Mouse (Mus musculus): ENCODE data around the gene Ntan1.

DNA sequence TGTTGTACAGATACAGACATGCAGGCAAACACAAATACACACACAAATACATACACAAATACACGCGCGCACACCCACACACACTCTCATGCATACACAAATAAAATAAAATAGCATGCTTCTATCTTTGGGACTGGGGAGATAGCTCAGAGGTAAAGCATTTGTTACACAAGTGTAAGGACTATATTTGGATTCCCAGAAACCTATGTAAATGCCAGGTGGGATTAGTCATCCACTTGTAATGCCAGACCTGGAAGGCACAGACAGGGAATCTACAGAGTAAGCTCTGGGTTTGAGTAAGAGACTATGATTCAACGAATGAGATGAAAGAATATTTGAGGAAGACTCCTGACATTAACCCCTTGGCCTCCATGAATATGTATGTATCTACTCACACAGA, 56.8 kb downstream of the Ntan1 start:
- TF ChIP-seq CTCF (IDR thresholded peaks at IDR 0.05; ENCODE audit: low read depth, low read length) (no peak), POLR2A (IDR thresholded peaks at IDR 0.05; ENCODE audit: extremely low read depth, insufficient read depth, low read length) (no peak)
